Mouse (Mus musculus) frontal cortex, postnatal 36 days (tissue): ENCODE results near the gene Znrf1.
A peak's percentile ranks its signal among the peaks of the same experiment; 100 is the strongest.
"Not testable (repeated sequence)": the region's sequence is repeated elsewhere in the genome, so short reads cannot be mapped to it uniquely, and the experiment has no call there.

Experiments used
- DNase-seq, 2 experiments: peaks; one replicate each; pipeline ENCODE4 v3.0.0; 2022; ENCODE audit warnings: low spot score in 2 of 2

The Znrf1 gene

GRCm38 (mm10) chr8:111536031-111536977 lies at the start of gene Znrf1:
Znrf1 (plus strand) TSS chr8:111536097.
- peak; percentile 64 to 67 for DNase-seq

GRCm38 (mm10) chr8:111490034-111490591 lies 45.8 kb upstream of the Znrf1 start:
- no peak for DNase-seq

- no peak for DNase-seq
Observed at GRCm38 (mm10) chr8:111491191-111491590, 44.7 kb upstream of the Znrf1 start.

GRCm38 (mm10) chr8:111492508-111492907 lies 43.4 kb upstream of the Znrf1 start:
- no peak for DNase-seq

- no peak for DNase-seq
Observed at GRCm38 (mm10) chr8:111493176-111493575, 42.7 kb upstream of the Znrf1 start.

- DNase-seq: no peak
Observed at GRCm38 (mm10) chr8:111496326-111496725, 39.6 kb upstream of the Znrf1 start.

- DNase-seq: not testable (repeated sequence)
Observed at GRCm38 (mm10) chr8:111498249-111498648, 37.6 kb upstream of the Znrf1 start.

GRCm38 (mm10) chr8:111501724-111502464 lies 34.0 kb upstream of the Znrf1 start:
- no peak for DNase-seq

GRCm38 (mm10) chr8:111508566-111508965 lies 27.3 kb upstream of the Znrf1 start:
- no peak for DNase-seq

- DNase-seq: no peak
Observed at GRCm38 (mm10) chr8:111509278-111509677, 26.6 kb upstream of the Znrf1 start.

- DNase-seq: no peak
Observed at GRCm38 (mm10) chr8:111510401-111510800, 25.5 kb upstream of the Znrf1 start.

GRCm38 (mm10) chr8:111512941-111513340 lies 23.0 kb upstream of the Znrf1 start:
- no peak for DNase-seq

GRCm38 (mm10) chr8:111513446-111513845 lies 22.5 kb upstream of the Znrf1 start:
- no peak for DNase-seq

GRCm38 (mm10) chr8:111516451-111517035 lies 19.4 kb upstream of the Znrf1 start:
- DNase-seq: no peak

- no peak for DNase-seq
Observed at GRCm38 (mm10) chr8:111517466-111517865, 18.4 kb upstream of the Znrf1 start.

GRCm38 (mm10) chr8:111521713-111522429 lies 14.0 kb upstream of the Znrf1 start, which contains the start of gene Wdr59:
Wdr59 (minus strand) TSS chr8:111522092.
- peak; percentile 95 to 97 for DNase-seq

GRCm38 (mm10) chr8:111526403-111527024 lies 9.4 kb upstream of the Znrf1 start:
- no peak for DNase-seq

- DNase-seq: no peak
Observed at GRCm38 (mm10) chr8:111527149-111527548, 8.7 kb upstream of the Znrf1 start.

GRCm38 (mm10) chr8:111528071-111528470 lies 7.8 kb upstream of the Znrf1 start:
- DNase-seq: no peak

- DNase-seq: no peak
Observed at GRCm38 (mm10) chr8:111531191-111531590, 4.7 kb upstream of the Znrf1 start.

GRCm38 (mm10) chr8:111531621-111532020 lies 4.3 kb upstream of the Znrf1 start:
- DNase-seq: no peak
